Mouse (Mus musculus) lung, embryonic 16.5 days (tissue): Measurements from ENCODE around the gene Ugt1a1. TPM values are rescaled to one million over a fixed set of nuclear protein-coding genes. Genes with fewer than 3 reads are reported as not detected.

ENCODE experiments used
- ATAC-seq: fragments of 200-750 bp; cut with Nextera tagmentation; 2 replicates; pipeline ENCODE4 v1.8.0; 2017; ENCODE audit warnings: low read depth, mild to moderate bottlenecking, moderate library complexity
- H3K27ac ChIP-seq: fragments of 300-500 bp; sonication (generic); 2 replicates; pipeline ENCODE4 v1.5.1; 2014; ENCODE audit warnings: mild to moderate bottlenecking, control low read depth, low read length
- H3K27me3 ChIP-seq: fragments of 300-500 bp; sonication (generic); 2 replicates; pipeline ENCODE4 v1.6.1; 2014; ENCODE audit warnings: low read depth, low read length, mixed read lengths; ENCODE audit not compliant: control insufficient read depth, insufficient read depth
- H3K36me3 ChIP-seq: fragments of 300-500 bp; sonication (generic); 2 replicates; pipeline ENCODE4 v1.6.1; 2014; ENCODE audit warnings: low read length; ENCODE audit not compliant: control insufficient read depth, insufficient read depth
- H3K4me1 ChIP-seq: fragments of 300-500 bp; sonication (generic); replicated peaks from 2 replicates; pipeline ENCODE4 v1.6.1; 2014; ENCODE audit warnings: low read length, mixed read lengths; ENCODE audit not compliant: control insufficient read depth, insufficient read depth
- H3K4me2 ChIP-seq: fragments of 300-500 bp; sonication (generic); 2 replicates; pipeline ENCODE4 v1.6.1; 2014; ENCODE audit warnings: low read depth, low read length, control low read depth
- H3K4me3 ChIP-seq: fragments of 300-500 bp; sonication (generic); 2 replicates; pipeline ENCODE4 v1.5.1; 2014; ENCODE audit warnings: mild to moderate bottlenecking, low read length, control low read depth
- H3K9ac ChIP-seq: fragments of 300-500 bp; sonication (generic); 2 replicates; pipeline ENCODE4 v1.6.1; 2014; ENCODE audit warnings: low read length, control low read depth
- H3K9me3 ChIP-seq: fragments of 300-500 bp; sonication (generic); 2 replicates; pipeline ENCODE4 v1.6.1; 2016; ENCODE audit warnings: low read length; ENCODE audit not compliant: control insufficient read depth
- WGBS: fragments of 180-500 bp; shearing (Covaris S2); extraction: QIAGEN DNeasy Blood & Tissue Kit; methylation state at CpG from one replicate; pipeline ENCODE4 v1.1.7; 2014; 5-methylcytosine and 5-hydroxymethylcytosine counted together
- polyA plus RNA-seq: library from polyadenylated mRNA; unstranded; fragments of >200 nt; fragmentation: Nextera tagmentation; extraction: Ambion mirVana; gene quantifications from 2 replicates; pipeline ENCODE4 v1.2.1, GENCODE M21; 2015

Gene Ugt1a1
- polyA plus RNA-seq, 1 experiment from 2014 or later = not detected

GRCm38 (mm10) chr1:88258881-88259642, 47.3 kb downstream of the Ugt1a1 start:
- H3K27ac ChIP-seq = no peak overlapping the region
- 57% methylated on average over 8 of the region's 8 CpGs for WGBS

GRCm38 (mm10) chr1:88259643-88260024, 47.9 kb downstream of the Ugt1a1 start:
- H3K4me2 ChIP-seq = no peak overlapping the region
- ATAC-seq = no peak

More at GRCm38 (mm10) chr1:88258881-88259642, 47.3 kb downstream of the Ugt1a1 start:
- H3K4me1 ChIP-seq = no peaks in the 10 kb centered on the region
- peak; percentile 11; the same call in 1 of the 2 replicates for ATAC-seq
- H3K27me3 ChIP-seq = no peaks in the 10 kb centered on the region
- H3K36me3 ChIP-seq = peaks cover 46% of the 10 kb centered on the region
- H3K9me3 ChIP-seq = peaks cover 11% of the 10 kb centered on the region; the same call in 1 of the 2 replicates
- no peak overlapping the region for H3K9ac ChIP-seq
- no peak overlapping the region for H3K4me3 ChIP-seq
- H3K4me2 ChIP-seq = no peak overlapping the region

GRCm38 (mm10) chr1:88260114-88260513, 48.4 kb downstream of the Ugt1a1 start:
- H3K27me3 ChIP-seq = no peaks in the 10 kb centered on the region
- no peak overlapping the region for H3K4me3 ChIP-seq
- no peak overlapping the region for H3K27ac ChIP-seq
- ATAC-seq = peak; percentile 4
- no peaks in the 10 kb centered on the region for H3K4me1 ChIP-seq
- H3K36me3 ChIP-seq = peaks cover 56% of the 10 kb centered on the region
- no peak overlapping the region for H3K4me2 ChIP-seq
- whole genome bisulfite sequencing = 77% methylated on average over 6 of the region's 6 CpGs
- no peak overlapping the region for H3K9ac ChIP-seq
- peaks cover 4% of the 10 kb centered on the region; the same call in 1 of the 2 replicates for H3K9me3 ChIP-seq

More at GRCm38 (mm10) chr1:88259643-88260024, 47.9 kb downstream of the Ugt1a1 start:
- Histone ChIP-seq H3K4me1 (no peaks in the 10 kb centered on the region), H3K9ac (no peak overlapping the region), H3K36me3 (peaks cover 51% of the 10 kb centered on the region), H3K4me3 (no peak overlapping the region), H3K27me3 (no peaks in the 10 kb centered on the region), H3K27ac (no peak overlapping the region), H3K9me3 (peaks cover 9% of the 10 kb centered on the region; the same call in 1 of the 2 replicates)
- 68% methylated on average over 4 of the region's 4 CpGs for WGBS

- Histone ChIP-seq H3K27ac (no peak overlapping the region), H3K4me2 (no peak overlapping the region), H3K27me3 (no peaks in the 10 kb centered on the region), H3K9me3 (no peaks in the 10 kb centered on the region; the same call in 1 of the 2 replicates), H3K36me3 (peaks cover 63% of the 10 kb centered on the region), H3K9ac (no peak overlapping the region), H3K4me3 (no peak overlapping the region), H3K4me1 (no peaks in the 10 kb centered on the region)
- no peak for ATAC-seq
- 77% methylated on average over 10 of the region's 10 CpGs for WGBS
These were observed 49.0 kb downstream of the Ugt1a1 start for GRCm38 (mm10) chr1:88260604-88261377.

DNA sequence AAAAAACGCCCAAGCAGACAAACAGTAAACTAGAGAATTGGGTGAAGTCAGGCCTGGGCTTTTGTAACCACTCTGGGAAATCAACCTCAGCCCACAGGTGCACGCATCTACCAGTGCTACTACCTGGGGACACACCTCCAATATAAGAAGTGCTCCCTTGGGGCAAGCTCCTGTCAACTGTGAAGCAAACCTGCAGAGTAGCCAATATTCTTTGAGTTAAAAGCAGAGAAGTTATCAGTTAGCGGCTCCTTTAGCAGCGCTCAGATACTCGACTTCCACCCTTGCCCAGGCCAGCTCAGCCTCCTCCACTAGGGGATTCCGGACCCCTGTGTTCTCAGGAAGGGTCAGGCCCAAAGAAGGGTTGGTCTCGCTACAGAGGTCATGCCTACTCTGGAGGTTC, 49.9 kb downstream of the Ugt1a1 start:
- Histone ChIP-seq H3K9me3 (no peaks in the 10 kb centered on the region), H3K27me3 (no peaks in the 10 kb centered on the region), H3K4me3 (no peak overlapping the region), H3K4me1 (no peaks in the 10 kb centered on the region), H3K4me2 (no peak overlapping the region), H3K9ac (no peak overlapping the region), H3K36me3 (peaks cover 72% of the 10 kb centered on the region), H3K27ac (no peak overlapping the region)
- ATAC-seq = no peak
- WGBS = 82% methylated on average over 7 of the region's 7 CpGs

GRCm38 (mm10) chr1:88262255-88262654, 50.5 kb downstream of the Ugt1a1 start:
- 68% methylated on average over 4 of the region's 4 CpGs for WGBS
- Histone ChIP-seq H3K36me3 (peaks cover 78% of the 10 kb centered on the region), H3K4me2 (no peak overlapping the region), H3K4me3 (no peak overlapping the region), H3K27ac (no peak overlapping the region), H3K9me3 (no peaks in the 10 kb centered on the region), H3K9ac (no peak overlapping the region), H3K4me1 (no peaks in the 10 kb centered on the region), H3K27me3 (no peaks in the 10 kb centered on the region)
- peak; percentile 1; the same call in 1 of the 2 replicates for ATAC-seq

DNA sequence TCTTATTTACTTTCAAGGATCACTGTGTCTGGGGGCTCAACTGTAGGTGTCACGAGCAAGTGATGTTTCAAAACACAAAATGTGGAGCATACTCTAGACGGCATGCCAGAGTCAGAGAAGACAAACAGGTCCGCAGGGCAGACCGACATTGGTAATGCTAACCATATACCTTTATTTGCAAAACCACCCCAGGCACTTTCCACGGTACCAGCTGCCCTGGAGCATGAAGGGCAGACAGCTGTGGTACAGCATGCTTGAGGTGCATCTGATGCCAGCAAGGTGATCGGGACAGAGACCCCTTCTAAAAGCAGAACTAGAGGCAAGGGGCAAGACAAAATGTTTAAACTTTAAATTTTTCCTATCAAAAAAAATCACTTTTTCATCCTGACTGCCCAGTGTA, 51.2 kb downstream of the Ugt1a1 start:
- Histone ChIP-seq H3K4me2 (no peak overlapping the region), H3K4me3 (no peak overlapping the region), H3K4me1 (no peaks in the 10 kb centered on the region), H3K9me3 (no peaks in the 10 kb centered on the region), H3K9ac (no peak overlapping the region), H3K27ac (no peak overlapping the region), H3K27me3 (no peaks in the 10 kb centered on the region), H3K36me3 (peaks cover 85% of the 10 kb centered on the region)
- WGBS = 73% methylated on average over 6 of the region's 6 CpGs
- ATAC-seq = no peak

DNA sequence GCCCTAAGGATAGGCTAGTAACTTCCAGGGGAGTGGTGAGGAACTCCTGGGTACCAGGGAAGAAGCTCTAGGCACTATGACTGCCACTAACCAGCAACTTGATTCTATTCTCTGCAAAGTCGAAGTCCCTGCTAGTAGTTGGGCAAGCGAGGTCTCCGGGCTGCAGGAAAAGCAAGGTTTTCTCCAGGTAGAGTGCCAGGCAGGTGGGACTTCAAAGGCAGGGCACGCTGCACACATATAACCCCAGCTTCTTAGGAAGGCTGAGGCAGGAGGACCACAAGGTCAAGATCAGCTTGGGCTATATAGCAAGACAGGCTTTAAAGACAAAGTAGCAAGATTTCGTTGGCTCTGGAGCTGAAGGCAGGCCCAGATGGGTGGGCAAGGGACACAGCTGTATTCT, 52.0 kb downstream of the Ugt1a1 start:
- H3K4me3 ChIP-seq = no peak overlapping the region
- H3K4me1 ChIP-seq = no peaks in the 10 kb centered on the region
- no peak overlapping the region for H3K27ac ChIP-seq
- no peak overlapping the region for H3K9ac ChIP-seq
- no peak for ATAC-seq
- WGBS = 90% methylated on average over 5 of the region's 5 CpGs
- peaks cover 93% of the 10 kb centered on the region for H3K36me3 ChIP-seq
- no peak overlapping the region for H3K4me2 ChIP-seq
- H3K27me3 ChIP-seq = no peaks in the 10 kb centered on the region
- H3K9me3 ChIP-seq = no peaks in the 10 kb centered on the region

- Histone ChIP-seq H3K9ac (no peak overlapping the region), H3K27me3 (no peaks in the 10 kb centered on the region), H3K4me1 (no peaks in the 10 kb centered on the region), H3K4me2 (no peak overlapping the region), H3K36me3 (peaks cover 99% of the 10 kb centered on the region), H3K9me3 (no peaks in the 10 kb centered on the region), H3K4me3 (no peak overlapping the region), H3K27ac (no peak overlapping the region)
- 80% methylated on average over 7 of the region's 7 CpGs for WGBS
- ATAC-seq = no peak
These were observed 52.6 kb downstream of the Ugt1a1 start for GRCm38 (mm10) chr1:88264237-88264868.
